ENCODE assay signal across 23 mouse cellular contexts in genomic region chr13:54930123-54930522, GRCm38 (mm10). TPM values are rescaled to one million over a fixed set of nuclear protein-coding genes. Genes with fewer than 3 reads are reported as not detected.
A peak's percentile ranks its signal among the peaks of the same experiment; 100 is the strongest.
DNase-seq lines count a peak whose midpoint lies in the region; ATAC-seq and TF ChIP-seq lines count a peak whose summit lies in the region.
"Had no signal": no experiment of that assay in that cellular context is flagged by ENCODE, and none has a peak within 500 bp of the region (broad histone marks: within the 10 kb centered on the region; RNA-seq: fewer than 3 reads in every experiment).

No protein-coding gene starts in this region.

- ATAC-seq in hindbrain, embryonic 15.5 days (ENCODE audit: low FRiP score, low read depth) = peak; percentile 43; the same call in 1 of the 2 replicates
- no peak for ATAC-seq in hindbrain, embryonic 14.5 days (ENCODE audit: low FRiP score)
- 0 out of 2 replicates have a peak, but pooled peaks have one; percentile 34 for ATAC-seq in midbrain, embryonic 13.5 days
- no peak for ATAC-seq in midbrain, embryonic 15.5 days (replicated peaks)
- ATAC-seq: intestine, embryonic 15.5 days had no signal

- no peaks in the 10 kb centered on the region for H3K9me3 ChIP-seq in hindbrain, embryonic 15.5 days
- H3K9me3 ChIP-seq in hindbrain, embryonic 14.5 days (ENCODE audit: control insufficient read depth, low read length) = no peaks in the 10 kb centered on the region
- H3K9me3 ChIP-seq in midbrain, embryonic 13.5 days = no peaks in the 10 kb centered on the region
- H3K9me3 ChIP-seq in midbrain, embryonic 15.5 days = no peaks in the 10 kb centered on the region
- H3K9me3 ChIP-seq: embryonic facial prominence, embryonic 15.5 days; heart, embryonic 10.5 days; intestine, embryonic 15.5 days had no signal

- intact Hi-C loops in gastrocnemius, postnatal 14 days (cut with DNase I; ENCODE audit: low total_unique reads) = no loop called here

- H3K9ac ChIP-seq in hindbrain, embryonic 15.5 days = no peak overlapping the region
- H3K9ac ChIP-seq in hindbrain, embryonic 14.5 days = no peak overlapping the region
- H3K9ac ChIP-seq in midbrain, embryonic 13.5 days (replicated peaks) = no peak overlapping the region
- no peak overlapping the region for H3K9ac ChIP-seq in midbrain, embryonic 15.5 days
- H3K9ac ChIP-seq: embryonic facial prominence, embryonic 15.5 days; intestine, embryonic 15.5 days had no signal

- H3K4me3 ChIP-seq in hindbrain, embryonic 15.5 days = no peak overlapping the region
- H3K4me3 ChIP-seq in hindbrain, embryonic 14.5 days (replicated peaks; ENCODE audit: low read length) = no peak overlapping the region
- no peak overlapping the region for H3K4me3 ChIP-seq in midbrain, embryonic 13.5 days (replicated peaks)
- H3K4me3 ChIP-seq in midbrain, embryonic 15.5 days = no peak overlapping the region
- H3K4me3 ChIP-seq: embryonic facial prominence, embryonic 15.5 days; erythroblast, embryonic 14.5 days; gastrocnemius, adult 2 months; heart, embryonic 10.5 days; intestine, embryonic 15.5 days had no signal

- no peak for DNase-seq in hindbrain, embryonic 14.5 days (ENCODE audit: low spot score)
- DNase-seq in MN1 (ENCODE audit: low spot score) = peak; percentile 44
- DNase-seq in brain, embryonic 14.5 days (ENCODE audit: low read depth) = peak; percentile 75
- DNase-seq in gastrocnemius, postnatal 14 days = no peak
- no peak for DNase-seq in ovary, postnatal 14 days (ENCODE audit: low spot score)
- DNase-seq: adrenal gland, adult 8-10 months; adrenal gland, postnatal 36 days; cerebellum, adult 11 months; cerebellum, adult 8-10 months; cerebellum, postnatal 14 days; embryo, embryonic 11 days; gastrocnemius, adult 2 months; gastrocnemius, postnatal 36 days; heart, adult 18-20 months; heart, postnatal 10 days; heart, postnatal 4 days had no signal

- H3K27ac ChIP-seq in hindbrain, embryonic 15.5 days (replicated peaks) = no peak overlapping the region
- H3K27ac ChIP-seq in hindbrain, embryonic 14.5 days = no peak overlapping the region
- no peak overlapping the region for H3K27ac ChIP-seq in midbrain, embryonic 13.5 days
- no peak overlapping the region for H3K27ac ChIP-seq in midbrain, embryonic 15.5 days
- H3K27ac ChIP-seq: embryonic facial prominence, embryonic 15.5 days; gastrocnemius, adult 2 months; heart, embryonic 10.5 days; intestine, embryonic 15.5 days had no signal

- TF ChIP-seq POLR2A in brain, embryonic 14.5 days (IDR thresholded peaks at IDR 0.05; ENCODE audit: borderline replicate concordance, extremely low read depth, insufficient read depth, insufficient read length, poor library complexity, severe bottlenecking) = no peak

- WGBS in hindbrain, embryonic 15.5 days = 33% methylated on average over 4 of the region's 4 CpGs
- 31% methylated on average over 4 of the region's 4 CpGs for WGBS in hindbrain, embryonic 14.5 days
- WGBS in midbrain, embryonic 13.5 days = 30% methylated on average over 4 of the region's 4 CpGs
- WGBS in midbrain, embryonic 15.5 days = 29% methylated on average over 4 of the region's 4 CpGs

- no peaks in the 10 kb centered on the region for H3K36me3 ChIP-seq in hindbrain, embryonic 15.5 days
- H3K36me3 ChIP-seq in hindbrain, embryonic 14.5 days (replicated peaks; ENCODE audit: control insufficient read depth, insufficient read depth) = no peaks in the 10 kb centered on the region
- no peaks in the 10 kb centered on the region for H3K36me3 ChIP-seq in midbrain, embryonic 13.5 days
- no peaks in the 10 kb centered on the region for H3K36me3 ChIP-seq in midbrain, embryonic 15.5 days (replicated peaks)
- H3K36me3 ChIP-seq: embryonic facial prominence, embryonic 15.5 days; heart, embryonic 10.5 days; intestine, embryonic 15.5 days had no signal

- H3K4me1 ChIP-seq in hindbrain, embryonic 15.5 days (replicated peaks) = peaks cover 17% of the 10 kb centered on the region
- no peaks in the 10 kb centered on the region; the same call in 1 of the 2 replicates for H3K4me1 ChIP-seq in hindbrain, embryonic 14.5 days (replicated peaks; ENCODE audit: control insufficient read depth, insufficient read depth, low read length)
- H3K4me1 ChIP-seq in midbrain, embryonic 13.5 days (replicated peaks) = peaks cover 14% of the 10 kb centered on the region
- H3K4me1 ChIP-seq in midbrain, embryonic 15.5 days = peaks cover 10% of the 10 kb centered on the region; the same call in 1 of the 2 replicates
- H3K4me1 ChIP-seq: embryonic facial prominence, embryonic 15.5 days; heart, embryonic 10.5 days; intestine, embryonic 15.5 days had no signal

- H3K4me2 ChIP-seq in hindbrain, embryonic 15.5 days = no peak overlapping the region
- H3K4me2 ChIP-seq in hindbrain, embryonic 14.5 days (replicated peaks) = no peak overlapping the region
- H3K4me2 ChIP-seq in midbrain, embryonic 13.5 days (replicated peaks) = no peak overlapping the region
- no peak overlapping the region for H3K4me2 ChIP-seq in midbrain, embryonic 15.5 days
- H3K4me2 ChIP-seq: embryonic facial prominence, embryonic 15.5 days; intestine, embryonic 15.5 days had no signal

- no peaks in the 10 kb centered on the region for H3K27me3 ChIP-seq in hindbrain, embryonic 15.5 days
- 0 out of 2 replicates have a peak, but pooled peaks cover 3% of the 10 kb centered on the region for H3K27me3 ChIP-seq in hindbrain, embryonic 14.5 days (ENCODE audit: control insufficient read depth, insufficient read depth, low read length)
- peaks cover 10% of the 10 kb centered on the region for H3K27me3 ChIP-seq in midbrain, embryonic 13.5 days
- H3K27me3 ChIP-seq in midbrain, embryonic 15.5 days (replicated peaks) = no peaks in the 10 kb centered on the region
- H3K27me3 ChIP-seq: intestine, embryonic 15.5 days had no signal

- no peak for TF ChIP-seq CTCF in brain, embryonic 14.5 days (IDR thresholded peaks at IDR 0.05; ENCODE audit: borderline replicate concordance, extremely low read depth, insufficient read depth, insufficient read length)

RNA-seq across cellular contexts. Expression of gene Unc5a, which starts 19.1 kb away (rescaled TPM):
- 13.2 and 16.0 TPM in 2 replicates for polyA plus RNA-seq in hindbrain, embryonic 15.5 days (2015; fragmentation: Nextera tagmentation; extraction: Ambion mirVana)
- polyA plus RNA-seq in hindbrain, embryonic 14.5 days (2014; fragmentation: Nextera tagmentation; extraction: Ambion mirVana) = 15.3 and 16.9 TPM in 2 replicates
- 5.9 and 7.3 TPM in 2 replicates for polyA plus RNA-seq in midbrain, embryonic 13.5 days (2015; fragmentation: Nextera tagmentation; extraction: Ambion mirVana)
- 15.7 and 16.1 TPM in 2 replicates for polyA plus RNA-seq in midbrain, embryonic 15.5 days (2015; fragmentation: Nextera tagmentation; extraction: Ambion mirVana)
- 29.2 and 29.7 TPM in 2 replicates for polyA plus RNA-seq in brain, embryonic 14.5 days (2012; rRNA removed)
- 1 to 10 TPM; 3.5 to 4.2 TPM for total RNA-seq in gastrocnemius, postnatal 14 days (2021)
- polyA plus RNA-seq: erythroblast, embryonic 14.5 days had no signal

Comparison
In these comparisons a context has a peak if more than half of its experiments do, and no peak if none do; other contexts are left out.
1. ATAC-seq: peak in hindbrain, embryonic 15.5 days (single experiment) and midbrain, embryonic 13.5 days (single experiment); none in hindbrain, embryonic 14.5 days (single experiment) and midbrain, embryonic 15.5 days (single experiment).
2. DNase-seq: peak in MN1 (single experiment) and brain, embryonic 14.5 days (single experiment); none in hindbrain, embryonic 14.5 days (single experiment), gastrocnemius, postnatal 14 days (single experiment) and ovary, postnatal 14 days (single experiment).